Mouse (Mus musculus): ENCODE results near the gene P2ry1. TPM values are rescaled to one million over a fixed set of nuclear protein-coding genes. Genes with fewer than 3 reads are reported as not detected.

P2ry1 gene
- polyA plus RNA-seq (2015; fragmentation: Illumina TruSeq; extraction: RNeasy Lipid Tissue Mini Kit (QIAGEN cat#74804); ENCODE audit: insufficient read depth, low replicate concordance) = 1.8 TPM

DNA sequence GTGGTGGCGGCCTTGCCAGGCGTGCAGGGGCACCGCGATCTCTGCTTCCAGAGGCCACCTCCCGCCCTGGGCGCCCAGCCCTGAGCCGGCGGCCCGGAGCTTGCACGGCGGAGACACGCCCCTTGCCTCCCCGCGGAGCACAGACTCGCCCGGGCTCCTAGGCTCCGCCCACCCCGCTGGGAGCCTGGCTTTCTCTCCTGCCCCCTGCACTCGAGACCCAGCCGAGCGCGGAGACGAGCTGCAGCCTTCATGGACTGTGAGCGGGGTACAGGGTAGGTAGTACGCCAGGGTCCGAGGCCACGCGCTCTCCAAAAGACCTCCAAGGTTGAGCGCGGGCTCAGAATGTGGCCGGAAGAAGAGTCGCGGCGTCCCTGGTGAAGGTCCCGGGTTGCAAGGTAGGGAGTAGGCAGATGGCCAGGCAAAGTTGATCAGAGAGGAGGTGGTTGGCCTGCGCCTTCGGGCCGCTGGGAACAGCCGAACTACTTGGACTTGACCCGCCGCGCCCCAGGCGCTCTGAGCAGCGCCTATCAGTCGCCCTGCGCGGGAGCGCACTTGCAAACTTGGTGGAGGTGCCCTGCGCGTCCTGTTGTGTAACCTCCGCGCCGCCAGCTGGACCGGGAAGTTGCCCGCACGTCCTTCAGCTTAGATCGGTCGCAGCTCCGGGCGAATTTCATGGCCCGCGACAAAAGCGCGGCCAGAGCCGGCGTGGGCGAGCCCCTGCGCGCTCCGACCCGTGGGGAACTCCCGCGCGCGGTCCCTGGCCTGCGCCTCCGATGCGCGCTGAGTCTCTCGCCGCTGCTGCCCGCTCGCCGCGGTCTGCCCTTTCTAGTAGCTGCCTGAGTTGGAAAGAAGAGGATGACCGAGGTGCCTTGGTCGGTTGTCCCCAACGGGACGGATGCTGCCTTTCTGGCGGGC is at the start of gene P2ry1:
Gene P2ry1, plus strand, starts transcription at position 209 of the 915 bp plus-strand sequence.

